Mouse (Mus musculus) liver, adult 2 months (tissue): ENCODE results near the gene Tcf20. TPM values are rescaled to one million over a fixed set of nuclear protein-coding genes. Genes with fewer than 3 reads are reported as not detected.

Experiments used
- DNase-seq: peaks from one replicate; pipeline ENCODE4 v3.0.0-alpha.2; 2011; ENCODE audit warnings: low read depth, low spot score; ENCODE audit errors: extremely low read depth
- H3K27ac ChIP-seq: fragments of 200-500 bp; replicated peaks from 2 replicates; pipeline ENCODE4 v1.5.1; 2012; ENCODE audit warnings: low read depth, mild to moderate bottlenecking, control low read depth, inconsistent platforms, low read length; ENCODE audit not compliant: insufficient read depth
- H3K27me3 ChIP-seq: fragments of 200-500 bp; 2 replicates; pipeline ENCODE4 v1.6.1; 2012; ENCODE audit warnings: mild to moderate bottlenecking, moderate library complexity, low read length, inconsistent platforms; ENCODE audit not compliant: control insufficient read depth, insufficient read depth
- H3K36me3 ChIP-seq: fragments of 200-500 bp; 2 replicates; pipeline ENCODE4 v1.6.1; 2012; ENCODE audit warnings: low read length, inconsistent platforms; ENCODE audit not compliant: control insufficient read depth, insufficient read depth
- H3K4me1 ChIP-seq: fragments of 200-500 bp; 2 replicates; pipeline ENCODE4 v1.6.1; 2011; ENCODE audit warnings: low read length; ENCODE audit not compliant: control insufficient read depth, insufficient read depth
- H3K4me3 ChIP-seq: fragments of 200-500 bp; 2 replicates; pipeline ENCODE4 v1.5.1; 2011; ENCODE audit warnings: low read depth, mild to moderate bottlenecking, control low read depth, low read length, moderate library complexity; ENCODE audit not compliant: insufficient read depth
- H3K79me2 ChIP-seq: fragments of 200-500 bp; 2 replicates; pipeline ENCODE4 v1.6.1; 2012; ENCODE audit warnings: inconsistent platforms, mild to moderate bottlenecking, low read length, moderate library complexity; ENCODE audit not compliant: control insufficient read depth, insufficient read depth
- H3K9ac ChIP-seq: fragments of 200-500 bp; 2 replicates; pipeline ENCODE4 v1.6.1; 2012; ENCODE audit warnings: low read depth, mild to moderate bottlenecking, control low read depth, inconsistent platforms, low read length
- CTCF ChIP-seq: fragments of 200-500 bp; IDR thresholded peaks from 2 replicates; pipeline ENCODE4 v1.5.1; 2011; ENCODE audit warnings: low read depth, low read length, control low read depth
- POLR2A ChIP-seq: fragments of 200-500 bp; IDR thresholded peaks from 2 replicates; pipeline ENCODE4 v1.6.1; 2011; ENCODE audit warnings: low read length, control low read depth; ENCODE audit not compliant: insufficient read depth; ENCODE audit errors: extremely low read depth
- WGBS: fragments of 180-500 bp; shearing (Covaris S2); methylation state at CpG from one replicate; pipeline ENCODE4 v1.1.7; 2018; 5-methylcytosine and 5-hydroxymethylcytosine counted together
- polyA plus RNA-seq: library from polyadenylated mRNA; depleted of rRNA; stranded (reverse); fragments of >200 nt; gene quantifications from 2 replicates; pipeline ENCODE4 v1.2.3, GENCODE M21; 2012
- total RNA-seq: library from RNA; depleted of rRNA; stranded (reverse); fragments of >200 nt; gene quantifications from 2 replicates; pipeline ENCODE4 v1.2.3, GENCODE M21; 2014

The Tcf20 gene
- total and polyA plus RNA-seq, 2 experiments: 8.7 to 22.6 TPM

GRCm38 (mm10) chr15:82809511-82809910 lies 178.2 kb downstream of the Tcf20 start:
- H3K4me1 ChIP-seq: no peaks in the 10 kb centered on the region; the same call in 1 of the 2 replicates
- WGBS: 90% methylated on average over 6 of the region's 6 CpGs
- H3K27me3 ChIP-seq: no peaks in the 10 kb centered on the region
- DNase-seq: no peak
- H3K36me3 ChIP-seq: peaks cover 14% of the 10 kb centered on the region; the same call in 1 of the 2 replicates
- no peak overlapping the region for H3K4me3 ChIP-seq
- no peak overlapping the region for H3K27ac ChIP-seq
- no peak for TF ChIP-seq CTCF
- TF ChIP-seq POLR2A: no peak
- H3K79me2 ChIP-seq: no peaks in the 10 kb centered on the region
- H3K9ac ChIP-seq: no peak overlapping the region

GRCm38 (mm10) chr15:82806969-82807763 lies 180.5 kb downstream of the Tcf20 start:
- WGBS: 83% methylated on average over 5 of the region's 5 CpGs
- no peak for DNase-seq

DNA sequence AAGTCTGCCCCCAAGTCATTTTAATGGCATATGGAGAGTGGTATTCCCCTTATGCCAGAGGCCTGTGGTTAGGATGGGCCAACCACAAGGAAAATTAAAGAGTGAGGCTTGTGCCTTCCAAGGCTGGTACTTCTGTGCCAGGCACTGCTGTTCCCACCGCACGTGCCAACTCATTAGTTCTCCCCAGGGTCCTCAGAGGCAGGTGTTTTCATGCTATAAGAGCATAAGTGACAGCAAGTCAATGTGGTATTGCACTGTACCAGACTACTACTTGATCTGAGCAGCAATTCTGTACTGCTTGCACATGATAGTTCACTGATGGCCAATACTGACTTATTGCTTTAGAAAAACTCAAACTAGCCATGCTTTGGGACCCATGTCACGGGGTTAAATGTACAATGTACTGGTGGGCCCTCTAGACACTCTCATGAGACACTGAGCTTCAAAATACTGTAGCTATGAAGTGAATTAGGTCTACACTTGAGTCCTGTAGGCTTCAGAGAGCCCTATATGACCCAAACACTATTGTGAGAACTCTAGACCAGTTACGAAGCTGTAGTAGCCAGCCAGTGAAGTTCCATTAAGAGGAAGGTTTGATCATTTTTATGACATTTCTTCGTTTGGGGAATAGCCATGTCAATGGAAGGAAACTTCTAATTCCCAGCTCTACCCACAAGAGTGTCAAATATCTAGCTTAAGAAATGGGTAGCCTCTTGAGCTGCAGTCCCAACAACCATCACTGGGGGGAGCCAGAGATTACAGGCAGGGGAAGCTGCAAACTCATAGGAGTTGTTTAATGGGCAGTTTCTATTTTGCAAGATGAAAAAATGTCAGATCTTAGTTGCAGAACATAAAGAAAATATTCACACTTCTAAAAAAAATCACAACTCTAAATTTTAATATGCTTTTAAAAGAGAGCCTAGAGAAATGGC lies 182.7 kb downstream of the Tcf20 start:
- TF ChIP-seq POLR2A (no peak), CTCF (peak; percentile 77)
- H3K4me3 ChIP-seq: no peak overlapping the region
- H3K36me3 ChIP-seq: no peaks in the 10 kb centered on the region; the same call in 1 of the 2 replicates
- WGBS: 84% methylated on average over 5 of the region's 5 CpGs
- no peaks in the 10 kb centered on the region for H3K79me2 ChIP-seq
- peak; percentile 48 for DNase-seq
- peaks cover 2% of the 10 kb centered on the region; the same call in 1 of the 2 replicates for H3K4me1 ChIP-seq
- H3K27ac ChIP-seq: no peak overlapping the region
- no peak overlapping the region for H3K9ac ChIP-seq
- no peaks in the 10 kb centered on the region for H3K27me3 ChIP-seq

More at GRCm38 (mm10) chr15:82806969-82807763, 180.5 kb downstream of the Tcf20 start:
- peaks cover 2% of the 10 kb centered on the region; the same call in 1 of the 2 replicates for H3K4me1 ChIP-seq
- no peaks in the 10 kb centered on the region for H3K79me2 ChIP-seq
- TF ChIP-seq POLR2A (no peak), CTCF (no peak)
- H3K4me3 ChIP-seq: no peak overlapping the region
- no peaks in the 10 kb centered on the region for H3K27me3 ChIP-seq
- no peak overlapping the region for H3K9ac ChIP-seq
- H3K36me3 ChIP-seq: peaks cover 12% of the 10 kb centered on the region; the same call in 1 of the 2 replicates
- no peak overlapping the region for H3K27ac ChIP-seq

GRCm38 (mm10) chr15:82795936-82796440 lies 191.7 kb downstream of the Tcf20 start:
- WGBS: 10% methylated on average over 3 of the region's 3 CpGs
- Histone ChIP-seq H3K4me3 (no peak overlapping the region), H3K27ac (peak overlapping the region; percentile 78), H3K79me2 (peaks cover 13% of the 10 kb centered on the region), H3K27me3 (no peaks in the 10 kb centered on the region), H3K4me1 (peaks cover 29% of the 10 kb centered on the region), H3K9ac (no peak overlapping the region), H3K36me3 (peaks cover 10% of the 10 kb centered on the region)
- no peak for TF ChIP-seq CTCF
- peak; percentile 99 for DNase-seq

DNA sequence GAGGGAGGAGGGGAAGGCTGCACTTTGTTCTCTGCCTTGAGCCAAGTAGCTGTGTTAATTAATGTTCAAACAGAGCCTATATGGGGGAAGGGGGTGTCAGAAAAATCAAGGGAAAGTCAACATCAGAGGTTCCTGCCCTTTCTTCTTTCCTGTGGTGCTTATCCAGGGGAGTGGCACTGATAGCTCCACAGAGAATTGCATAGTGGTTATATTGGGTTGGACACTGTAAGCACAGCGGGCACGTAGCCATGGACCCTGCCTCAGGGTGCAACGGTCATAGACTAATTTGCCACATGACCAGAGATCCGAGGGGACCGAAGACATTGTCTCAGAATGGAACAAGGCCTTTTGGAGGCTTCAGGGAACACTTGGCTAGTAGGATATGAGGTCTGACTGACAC lies 193.4 kb downstream of the Tcf20 start, which contains the start of gene Cyp2d26:
Cyp2d26 (minus strand) TSS at position 18 of the 400 bp plus-strand sequence.
- WGBS: 18% methylated on average over 5 of the region's 5 CpGs
- peak; percentile 99 for DNase-seq
- peak within 1 kb of the TSS; percentile 85 for H3K9ac ChIP-seq
- no peaks in the 10 kb centered on the region for H3K27me3 ChIP-seq
- H3K27ac ChIP-seq: peak within 1 kb of the TSS; percentile 95
- H3K4me3 ChIP-seq: peak within 1 kb of the TSS; percentile 82
- peaks cover 26% of the 10 kb centered on the region for H3K36me3 ChIP-seq
- peaks cover 13% of the 10 kb centered on the region for H3K79me2 ChIP-seq
- TF ChIP-seq CTCF: no peak
- TF ChIP-seq POLR2A: no peak
- peaks cover 35% of the 10 kb centered on the region for H3K4me1 ChIP-seq
